Mouse (Mus musculus): Measurements from ENCODE around the gene Retreg1. TPM values are rescaled to one million over a fixed set of nuclear protein-coding genes. Genes with fewer than 3 reads are reported as not detected.

Retreg1 gene
- polyA plus RNA-seq, 1 experiment = 36.0 TPM

DNA sequence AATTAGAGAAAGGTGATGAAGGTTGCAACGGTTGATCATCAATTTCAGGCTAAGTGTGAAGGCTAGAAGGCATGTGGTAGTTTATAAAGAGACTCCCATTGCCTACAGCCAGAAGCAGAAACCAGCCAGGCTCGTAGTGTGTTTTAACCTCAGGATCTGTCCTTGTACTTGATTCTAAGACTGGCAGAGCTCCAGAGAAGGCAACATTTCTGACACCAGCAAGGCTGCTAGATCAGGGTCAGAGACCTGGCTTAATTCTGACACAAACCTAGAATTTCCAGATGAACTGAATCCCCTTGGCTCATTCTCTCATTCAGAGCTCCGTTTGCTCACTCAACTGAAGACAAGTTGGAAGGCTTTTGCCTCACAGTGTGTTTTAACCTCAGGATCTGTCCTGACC is 165.6 kb downstream of the Retreg1 start:
- no peaks in the 10 kb centered on the region for H3K4me1 ChIP-seq (ENCODE audit: control insufficient read depth, insufficient read depth, low read length)
- WGBS = 66% methylated on average over 3 of the region's 3 CpGs
- H3K27ac ChIP-seq (ENCODE audit: insufficient read depth, low read depth, low read length) = no peak overlapping the region
- TF ChIP-seq CTCF (conservative IDR thresholded peaks at IDR 0.05; ENCODE audit: insufficient read depth, insufficient read length, low read depth, low read length) = no peak
- TF ChIP-seq POLR2A (IDR thresholded peaks at IDR 0.05; ENCODE audit: low read depth, low read length) = no peak
- no peak overlapping the region for H3K4me3 ChIP-seq (ENCODE audit: insufficient read depth, low read depth, low read length)
- H3K27me3 ChIP-seq (replicated peaks; ENCODE audit: control insufficient read depth, insufficient read depth, low read length) = no peaks in the 10 kb centered on the region; the same call in 1 of the 2 replicates
- DNase-seq = no peak
- no peaks in the 10 kb centered on the region for H3K36me3 ChIP-seq (ENCODE audit: control insufficient read depth, insufficient read depth, low read length)

DNA sequence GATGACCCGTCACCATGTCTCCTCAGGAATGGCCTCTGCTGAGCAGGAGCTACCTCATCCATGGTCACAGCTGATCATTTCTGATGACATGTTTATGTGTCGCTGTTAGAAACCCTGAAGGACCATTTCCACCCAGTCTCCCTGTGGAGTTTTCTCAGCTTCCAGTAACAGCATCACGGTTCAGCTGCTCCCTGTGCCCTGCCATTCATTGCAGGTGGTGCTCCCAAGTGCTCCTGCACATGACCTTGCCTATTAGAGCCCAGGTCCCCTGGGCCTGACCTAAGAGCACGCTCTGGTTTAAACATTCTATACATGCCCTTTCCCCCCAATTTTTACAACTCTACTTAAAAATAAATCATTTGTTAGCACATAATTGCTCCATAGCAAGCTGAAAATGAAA is 169.9 kb downstream of the Retreg1 start:
- H3K27me3 ChIP-seq (replicated peaks; ENCODE audit: control insufficient read depth, insufficient read depth, low read length) = no peaks in the 10 kb centered on the region; the same call in 1 of the 2 replicates
- no peak for TF ChIP-seq POLR2A (IDR thresholded peaks at IDR 0.05; ENCODE audit: low read depth, low read length)
- TF ChIP-seq CTCF (conservative IDR thresholded peaks at IDR 0.05; ENCODE audit: insufficient read depth, insufficient read length, low read depth, low read length) = no peak
- no peaks in the 10 kb centered on the region for H3K36me3 ChIP-seq (ENCODE audit: control insufficient read depth, insufficient read depth, low read length)
- H3K4me3 ChIP-seq (ENCODE audit: insufficient read depth, low read depth, low read length) = no peak overlapping the region
- 51% methylated on average over 4 of the region's 4 CpGs for WGBS
- no peaks in the 10 kb centered on the region for H3K4me1 ChIP-seq (ENCODE audit: control insufficient read depth, insufficient read depth, low read length)
- no peak overlapping the region for H3K27ac ChIP-seq (ENCODE audit: insufficient read depth, low read depth, low read length)
- no peak for DNase-seq

DNA sequence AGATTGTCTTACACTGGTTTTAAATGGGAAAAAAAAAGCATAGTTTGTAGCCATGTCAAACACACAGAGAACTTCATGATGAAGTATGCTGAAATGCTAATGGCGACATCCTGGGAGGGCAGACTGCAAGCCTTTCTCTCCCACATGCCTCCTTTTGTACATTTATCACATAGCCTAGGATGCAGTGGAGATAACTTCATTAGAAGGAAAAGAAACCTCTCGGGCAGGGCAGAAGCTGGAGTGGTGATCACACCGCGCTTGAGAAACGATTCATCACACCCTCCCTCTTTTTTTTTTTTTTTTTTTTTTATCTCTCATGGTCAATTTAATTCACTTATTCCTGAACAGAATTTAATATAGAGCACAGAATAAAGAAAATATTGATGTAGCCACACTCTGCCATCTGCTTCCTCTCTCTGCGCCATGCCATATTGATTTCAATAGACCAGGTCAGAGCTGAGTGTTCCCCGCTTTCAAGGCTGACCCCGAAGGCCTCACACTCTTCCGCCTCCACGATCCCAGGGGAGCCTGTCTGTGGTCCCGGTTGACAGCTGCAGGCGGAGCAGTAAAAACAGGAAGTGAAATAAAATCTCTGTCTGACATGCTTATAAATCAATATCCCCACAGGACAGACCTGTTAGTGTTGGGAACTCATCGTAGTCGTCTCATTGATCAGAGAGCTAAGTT is 173.1 kb downstream of the Retreg1 start:
- Histone ChIP-seq H3K36me3 (ENCODE audit: control insufficient read depth, insufficient read depth, low read length) (no peaks in the 10 kb centered on the region), H3K4me1 (ENCODE audit: control insufficient read depth, insufficient read depth, low read length) (no peaks in the 10 kb centered on the region), H3K4me3 (ENCODE audit: insufficient read depth, low read depth, low read length) (no peak overlapping the region), H3K27ac (ENCODE audit: insufficient read depth, low read depth, low read length) (no peak overlapping the region), H3K27me3 (replicated peaks; ENCODE audit: control insufficient read depth, insufficient read depth, low read length) (no peaks in the 10 kb centered on the region)
- DNase-seq = peak; percentile 46
- TF ChIP-seq POLR2A (IDR thresholded peaks at IDR 0.05; ENCODE audit: low read depth, low read length) = no peak
- no peak for TF ChIP-seq CTCF (conservative IDR thresholded peaks at IDR 0.05; ENCODE audit: insufficient read depth, insufficient read length, low read depth, low read length)
- WGBS = 24% methylated on average over 14 of the region's 14 CpGs

DNA sequence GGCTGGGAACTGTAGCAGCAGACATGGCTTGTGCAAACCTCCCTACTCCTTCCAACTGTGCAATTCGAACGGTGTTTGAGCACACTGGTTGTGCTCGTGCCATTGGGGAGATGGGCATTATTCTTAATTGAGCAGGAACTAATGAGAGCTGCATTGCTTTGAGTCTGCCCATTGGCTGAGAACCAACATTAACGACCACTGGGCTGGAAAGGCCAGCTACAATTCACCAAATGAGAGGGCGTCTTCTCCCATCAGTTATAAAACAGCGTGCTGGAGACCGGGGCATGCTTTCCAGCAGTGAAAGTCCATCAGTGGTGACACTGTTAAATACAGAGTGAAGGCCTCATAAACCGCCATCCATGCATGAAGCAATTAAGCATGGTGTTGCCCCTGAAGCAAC is 178.7 kb downstream of the Retreg1 start:
- TF ChIP-seq POLR2A (IDR thresholded peaks at IDR 0.05; ENCODE audit: low read depth, low read length) = no peak
- TF ChIP-seq CTCF (conservative IDR thresholded peaks at IDR 0.05; ENCODE audit: insufficient read depth, insufficient read length, low read depth, low read length) = no peak
- Histone ChIP-seq H3K27me3 (replicated peaks; ENCODE audit: control insufficient read depth, insufficient read depth, low read length) (no peaks in the 10 kb centered on the region), H3K4me1 (ENCODE audit: control insufficient read depth, insufficient read depth, low read length) (no peaks in the 10 kb centered on the region), H3K27ac (ENCODE audit: insufficient read depth, low read depth, low read length) (no peak overlapping the region), H3K4me3 (ENCODE audit: insufficient read depth, low read depth, low read length) (no peak overlapping the region), H3K36me3 (ENCODE audit: control insufficient read depth, insufficient read depth, low read length) (no peaks in the 10 kb centered on the region)
- 27% methylated on average over 8 of the region's 8 CpGs for WGBS
- no peak for DNase-seq

DNA sequence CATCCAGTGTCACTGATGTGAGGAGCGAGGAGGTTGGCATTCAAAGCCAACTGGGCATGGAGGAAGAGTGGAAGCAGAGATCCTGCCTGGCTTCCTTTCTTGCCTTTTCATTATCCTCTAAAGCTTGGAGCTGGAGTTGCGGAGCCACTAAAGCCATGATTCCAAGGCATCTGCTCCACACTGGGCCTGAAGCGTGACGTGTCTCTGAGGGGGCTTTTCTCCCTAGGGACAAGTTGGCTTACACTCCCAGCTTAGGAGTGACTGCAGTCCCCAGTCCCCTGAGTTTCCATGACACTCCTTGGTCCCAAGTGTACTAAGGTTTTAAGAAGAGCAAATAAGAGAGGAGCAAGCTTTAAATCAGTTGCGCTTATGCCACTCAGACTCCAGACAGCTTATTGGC is 179.7 kb downstream of the Retreg1 start:
- 79% methylated on average over 5 of the region's 5 CpGs for WGBS
- Histone ChIP-seq H3K4me1 (ENCODE audit: control insufficient read depth, insufficient read depth, low read length) (no peaks in the 10 kb centered on the region), H3K36me3 (ENCODE audit: control insufficient read depth, insufficient read depth, low read length) (no peaks in the 10 kb centered on the region), H3K27me3 (replicated peaks; ENCODE audit: control insufficient read depth, insufficient read depth, low read length) (no peaks in the 10 kb centered on the region), H3K27ac (ENCODE audit: insufficient read depth, low read depth, low read length) (no peak overlapping the region), H3K4me3 (ENCODE audit: insufficient read depth, low read depth, low read length) (no peak overlapping the region)
- no peak for TF ChIP-seq POLR2A (IDR thresholded peaks at IDR 0.05; ENCODE audit: low read depth, low read length)
- no peak for TF ChIP-seq CTCF (conservative IDR thresholded peaks at IDR 0.05; ENCODE audit: insufficient read depth, insufficient read length, low read depth, low read length)
- DNase-seq = no peak

Other genes starting within 250 kb of the Retreg1 start
- 45.4 and 51.9 TPM in 2 replicates for gene Myo10, start 220.7 kb upstream of the Retreg1 start, polyA plus RNA-seq (2012; rRNA removed)
- gene Zfp622, start 141.2 kb downstream of the Retreg1 start, polyA plus RNA-seq (2012; rRNA removed) = 12.4 and 14.9 TPM in 2 replicates